Mouse (Mus musculus) lung, postnatal 0 days (tissue): ENCODE results near the gene C1rl. TPM values are rescaled to one million over a fixed set of nuclear protein-coding genes. Genes with fewer than 3 reads are reported as not detected.
"Not testable (repeated sequence)": the region's sequence is repeated elsewhere in the genome, so short reads cannot be mapped to it uniquely, and the experiment has no call there.

Experiments
- ATAC-seq: fragments of 200-750 bp; cut with Nextera tagmentation; 2 replicates; pipeline ENCODE4 v1.8.0; 2017; ENCODE audit warnings: moderate library complexity
- DNase-seq: peaks from one replicate; pipeline ENCODE4 v3.0.0-alpha.2; 2016; ENCODE audit warnings: low spot score
- H3K27ac ChIP-seq: fragments of 300-500 bp; sonication (generic); 2 replicates; pipeline ENCODE4 v1.5.1; 2014; ENCODE audit warnings: antibody characterized with exemption, mild to moderate bottlenecking, low read length, mixed read lengths
- H3K27me3 ChIP-seq: fragments of 300-500 bp; sonication (generic); replicated peaks from 2 replicates; pipeline ENCODE4 v1.6.1; 2014; ENCODE audit warnings: low read length, mixed read lengths; ENCODE audit not compliant: insufficient read depth
- H3K36me3 ChIP-seq: fragments of 300-500 bp; sonication (generic); 2 replicates; pipeline ENCODE4 v1.6.1; 2014; ENCODE audit warnings: low read length, mixed read lengths; ENCODE audit not compliant: insufficient read depth
- H3K4me1 ChIP-seq: fragments of 300-500 bp; sonication (generic); 2 replicates; pipeline ENCODE4 v1.6.1; 2014; ENCODE audit warnings: antibody characterized with exemption, low read depth, low read length, mixed read lengths; ENCODE audit not compliant: insufficient read depth
- H3K4me2 ChIP-seq: fragments of 300-500 bp; sonication (generic); replicated peaks from 2 replicates; pipeline ENCODE4 v1.6.1; 2014; ENCODE audit warnings: low read depth, mild to moderate bottlenecking, low read length, moderate library complexity, mixed read lengths
- H3K4me3 ChIP-seq: fragments of 300-500 bp; sonication (generic); 2 replicates; pipeline ENCODE4 v1.5.1; 2014; ENCODE audit warnings: low read depth, low read length
- H3K9ac ChIP-seq: fragments of 300-500 bp; sonication (generic); replicated peaks from 2 replicates; pipeline ENCODE4 v1.6.1; 2014; ENCODE audit warnings: low read depth, mild to moderate bottlenecking
- H3K9me3 ChIP-seq: fragments of 300-500 bp; sonication (generic); 2 replicates; pipeline ENCODE4 v1.6.1; 2016; ENCODE audit warnings: low read length, mixed read lengths
- CTCF ChIP-seq: IDR thresholded peaks from 2 replicates; pipeline ENCODE4 v1.5.1; 2016; ENCODE audit warnings: antibody characterized with exemption, mild to moderate bottlenecking
- EP300 ChIP-seq: IDR thresholded peaks from 2 replicates; pipeline ENCODE4 v1.6.1; 2016; ENCODE audit warnings: antibody characterized with exemption, mild to moderate bottlenecking, control low read depth
- WGBS: fragments of 180-500 bp; shearing (Covaris S2); extraction: QIAGEN DNeasy Blood & Tissue Kit; methylation state at CpG from one replicate; pipeline ENCODE4 v1.1.7; 2014; 5-methylcytosine and 5-hydroxymethylcytosine counted together
- polyA plus RNA-seq: library from polyadenylated mRNA; unstranded; fragments of >200 nt; fragmentation: Nextera tagmentation; extraction: Ambion mirVana; gene quantifications from 2 replicates; pipeline ENCODE4 v1.2.1, GENCODE M21; 2015

C1rl gene
- polyA plus RNA-seq, 1 experiment from 2014 or later, result 1.5 TPM

DNA sequence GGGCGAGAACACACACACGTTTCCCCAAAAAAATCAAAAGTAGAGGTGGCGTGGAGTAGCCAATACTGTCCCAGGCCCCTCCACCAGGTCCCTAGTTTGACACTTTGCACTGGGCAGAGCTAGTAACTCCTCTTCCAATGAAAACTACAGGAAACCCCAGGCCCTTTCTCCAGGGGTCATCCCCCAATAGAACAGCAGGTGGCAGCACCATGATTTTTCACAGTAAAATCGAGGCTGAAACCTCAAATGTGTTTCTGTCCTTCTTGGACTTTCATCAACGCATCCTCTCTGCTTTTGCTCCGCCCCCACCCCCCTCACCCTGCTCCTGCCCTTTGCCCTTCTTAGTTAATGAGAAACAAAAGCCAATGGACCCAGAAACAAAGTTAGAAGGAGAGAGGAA, 11.3 kb upstream of the C1rl start:
- Histone ChIP-seq H3K27ac (no peak overlapping the region), H3K9me3 (no peaks in the 10 kb centered on the region), H3K36me3 (no peaks in the 10 kb centered on the region), H3K27me3 (no peaks in the 10 kb centered on the region), H3K4me2 (no peak overlapping the region), H3K4me3 (no peak overlapping the region), H3K9ac (no peak overlapping the region), H3K4me1 (peaks cover 2% of the 10 kb centered on the region; the same call in 1 of the 2 replicates)
- 23% methylated on average over 6 of the region's 6 CpGs for WGBS
- DNase-seq (peak; percentile 66), ATAC-seq (no peak)
- TF ChIP-seq CTCF (peak; percentile 73), EP300 (no peak)

DNA sequence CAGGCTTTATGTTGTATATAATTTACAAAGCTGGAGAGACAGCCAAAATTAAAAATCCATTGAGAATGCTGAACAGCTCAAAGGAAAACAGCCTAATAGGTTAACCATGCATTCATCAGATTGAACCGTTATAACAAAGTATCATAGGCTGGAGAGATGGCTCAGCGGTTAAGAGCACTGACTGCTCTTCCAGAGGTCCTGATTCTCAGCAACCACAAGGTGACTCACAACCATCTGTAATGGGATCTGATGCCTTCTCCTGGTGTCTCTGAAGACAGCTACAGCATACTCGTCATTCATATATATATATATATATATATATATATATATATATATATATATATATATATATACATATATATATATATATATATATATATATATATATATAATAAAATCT, 9.1 kb upstream of the C1rl start:
- not testable (repeated sequence) for H3K4me2 ChIP-seq, H3K27me3 ChIP-seq, DNase-seq, H3K9ac ChIP-seq, H3K4me3 ChIP-seq, H3K36me3 ChIP-seq, H3K9me3 ChIP-seq, H3K4me1 ChIP-seq, H3K27ac ChIP-seq, ATAC-seq
- 67% methylated on average over 3 of the region's 3 CpGs for WGBS

DNA sequence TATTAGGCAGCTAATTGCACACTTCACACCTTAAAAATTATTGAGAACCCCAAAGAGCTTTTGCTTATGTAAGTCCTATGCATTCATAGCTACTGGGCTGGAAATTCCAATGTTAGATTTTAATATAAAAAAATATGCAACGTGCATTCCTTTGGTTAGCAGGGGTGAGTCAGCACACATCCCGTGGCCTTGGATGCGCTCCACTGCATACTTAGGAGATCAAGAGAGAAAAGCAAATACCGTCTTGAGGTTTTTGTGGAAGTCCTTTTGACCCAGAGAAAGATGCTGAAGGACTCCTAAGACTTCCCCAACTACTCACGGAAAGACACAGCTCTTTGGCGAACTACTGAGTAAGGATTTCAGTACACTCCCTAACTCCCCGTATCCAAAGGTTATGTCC, 8.1 kb upstream of the C1rl start:
- 57% methylated on average over 7 of the region's 7 CpGs for whole genome bisulfite sequencing

DNA sequence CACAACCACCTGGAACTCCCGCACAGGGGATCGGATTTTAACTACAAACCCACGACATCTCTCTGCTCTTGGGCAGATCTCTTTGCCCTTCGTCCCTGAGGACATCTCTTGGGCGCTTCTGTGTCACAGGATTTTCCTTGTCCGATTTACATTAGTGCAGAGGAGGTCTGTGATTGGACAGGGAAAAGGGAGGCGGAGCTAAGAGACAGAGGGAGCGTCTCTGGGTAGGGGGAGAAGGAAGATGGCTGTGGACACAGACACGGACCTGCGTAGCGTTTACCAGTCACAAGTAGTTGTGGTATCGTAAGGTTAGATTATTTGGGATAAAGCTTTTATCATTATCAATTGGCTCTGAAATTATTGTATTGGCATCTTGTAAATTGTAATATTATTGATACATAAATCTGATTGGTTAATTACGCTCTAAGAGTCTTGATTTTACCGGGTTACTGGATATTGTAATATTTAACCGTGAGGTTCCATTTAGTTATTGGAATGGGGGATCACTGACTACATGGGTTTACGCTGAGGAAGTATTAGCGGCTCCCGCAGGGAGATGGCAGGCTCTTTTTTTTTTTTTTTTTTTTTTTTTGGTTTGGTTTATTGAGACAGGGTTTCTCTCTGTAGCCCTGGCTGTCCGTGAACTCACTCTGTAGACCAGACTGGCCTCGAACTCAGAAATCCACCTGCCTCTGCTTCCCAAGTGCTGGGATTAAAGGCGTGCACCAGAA, 7.3 kb upstream of the C1rl start:
- H3K27ac ChIP-seq, result no peak overlapping the region
- WGBS, result 31% methylated on average over 21 of the region's 21 CpGs
- H3K4me2 ChIP-seq, result no peak overlapping the region
- H3K4me3 ChIP-seq, result no peak overlapping the region
- no peaks in the 10 kb centered on the region for H3K27me3 ChIP-seq
- ATAC-seq (no peak; the same call in 1 of the 2 replicates), DNase-seq (no peak)
- no peak overlapping the region for H3K9ac ChIP-seq
- H3K9me3 ChIP-seq, result no peaks in the 10 kb centered on the region
- no peak for TF ChIP-seq CTCF
- no peak for TF ChIP-seq EP300
- H3K36me3 ChIP-seq, result no peaks in the 10 kb centered on the region
- no peaks in the 10 kb centered on the region for H3K4me1 ChIP-seq

More for the DNA sequence above, 8.1 kb upstream of the C1rl start:
- Histone ChIP-seq H3K4me2 (no peak overlapping the region), H3K4me3 (no peak overlapping the region), H3K36me3 (no peaks in the 10 kb centered on the region), H3K27me3 (no peaks in the 10 kb centered on the region), H3K4me1 (no peaks in the 10 kb centered on the region), H3K27ac (no peak overlapping the region), H3K9ac (no peak overlapping the region), H3K9me3 (no peaks in the 10 kb centered on the region)
- DNase-seq (peak; percentile 33), ATAC-seq (no peak)
- TF ChIP-seq EP300 (no peak), CTCF (no peak)

DNA sequence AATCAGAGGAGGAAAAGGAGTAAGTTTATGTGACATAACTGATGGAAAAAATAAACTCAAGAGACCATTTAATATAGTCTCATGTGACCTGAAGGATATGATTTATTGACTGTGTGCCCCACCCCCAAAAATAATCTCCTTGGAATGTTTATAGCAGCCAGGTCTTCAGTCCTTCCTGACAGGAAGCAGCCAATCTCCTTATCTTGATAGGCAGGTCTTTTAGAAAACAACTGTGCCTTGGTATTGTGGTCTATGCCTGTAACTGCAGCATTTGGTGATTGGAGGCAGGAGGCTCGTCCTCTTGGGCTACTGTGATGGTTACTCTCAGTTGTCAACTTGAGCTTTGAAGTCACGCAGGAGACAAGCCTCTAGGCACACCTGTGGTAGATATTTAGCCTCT, 5.4 kb upstream of the C1rl start:
- Histone ChIP-seq H3K27ac (no peak overlapping the region), H3K4me2 (no peak overlapping the region), H3K9ac (no peak overlapping the region), H3K27me3 (no peaks in the 10 kb centered on the region), H3K36me3 (no peaks in the 10 kb centered on the region), H3K4me3 (no peak overlapping the region), H3K4me1 (no peaks in the 10 kb centered on the region), H3K9me3 (no peaks in the 10 kb centered on the region)
- ATAC-seq, result no peak
- TF ChIP-seq EP300 (no peak), CTCF (no peak)
- no peak for DNase-seq
- WGBS, result 29% methylated on average over 2 of the region's 2 CpGs

DNA sequence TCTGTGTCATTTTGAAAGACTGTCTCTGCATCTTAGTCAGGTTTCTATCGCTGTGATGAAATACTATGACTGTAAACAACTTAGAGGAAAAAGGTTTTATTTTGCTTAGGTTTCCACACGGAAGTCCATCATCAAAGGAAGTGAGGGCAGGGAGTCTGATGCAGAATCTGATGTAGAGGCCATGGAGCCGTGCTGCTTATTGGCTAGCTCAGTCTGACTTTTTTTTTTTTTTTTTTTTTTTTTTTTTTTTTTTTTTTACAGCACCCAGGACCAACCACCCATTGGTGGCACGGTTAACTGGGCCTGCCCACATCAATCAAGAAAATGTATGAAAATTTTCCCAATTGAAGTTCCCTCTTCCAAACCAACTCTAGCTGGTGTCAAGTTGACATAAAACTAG, 4.0 kb upstream of the C1rl start:
- no peak for ATAC-seq
- Histone ChIP-seq H3K4me2 (no peak overlapping the region), H3K9me3 (no peaks in the 10 kb centered on the region)

More for the DNA sequence above, 4.0 kb upstream of the C1rl start:
- TF ChIP-seq CTCF (no peak), EP300 (no peak)
- no peak for DNase-seq
- H3K27ac ChIP-seq, result no peak overlapping the region
- 72% methylated on average over 4 of the region's 4 CpGs for WGBS
- no peaks in the 10 kb centered on the region for H3K4me1 ChIP-seq
- H3K9ac ChIP-seq, result no peak overlapping the region
- H3K27me3 ChIP-seq, result no peaks in the 10 kb centered on the region
- H3K4me3 ChIP-seq, result no peak overlapping the region
- H3K36me3 ChIP-seq, result no peaks in the 10 kb centered on the region
